Mouse (Mus musculus) liver, adult 2 months (tissue): ENCODE data around the gene Cul9.

Experiments
- CTCF ChIP-seq: fragments of 200-500 bp; IDR thresholded peaks from 2 replicates; pipeline ENCODE4 v1.5.1; 2011; ENCODE audit warnings: low read depth, low read length, control low read depth
- POLR2A ChIP-seq: fragments of 200-500 bp; IDR thresholded peaks from 2 replicates; pipeline ENCODE4 v1.6.1; 2011; ENCODE audit warnings: low read length, control low read depth; ENCODE audit not compliant: insufficient read depth; ENCODE audit errors: extremely low read depth

DNA sequence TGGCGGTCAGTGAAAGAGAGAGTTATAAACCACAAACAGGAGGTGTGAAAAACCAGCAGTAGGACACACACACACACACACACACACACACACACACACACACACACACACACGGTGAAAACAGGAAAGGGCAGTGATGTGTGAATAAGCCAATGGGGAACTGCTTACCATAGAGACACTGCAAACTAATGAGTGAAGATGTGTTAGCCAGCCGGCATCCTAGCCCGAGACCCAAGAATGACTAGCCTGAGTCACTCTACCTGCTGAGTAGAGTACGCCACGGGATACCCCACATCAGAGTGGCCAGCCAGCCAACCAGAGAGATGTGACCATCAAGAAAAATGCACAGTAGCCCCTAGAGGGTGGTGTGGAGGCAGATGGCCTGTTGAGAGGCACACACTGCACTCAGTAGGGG lies 61.7 kb downstream of the Cul9 start:
- TF ChIP-seq CTCF (peak; percentile 8; the same call in 1 of the 2 replicates), POLR2A (no peak)
